Mouse (Mus musculus): ENCODE measurements at regions not wholly inside any gene's neighbourhood (a gene's known extent, or its start where the extent isn't known, plus 50 kb on each side); places are given as distances from the start of the nearest gene placed in this dataset.

DNA sequence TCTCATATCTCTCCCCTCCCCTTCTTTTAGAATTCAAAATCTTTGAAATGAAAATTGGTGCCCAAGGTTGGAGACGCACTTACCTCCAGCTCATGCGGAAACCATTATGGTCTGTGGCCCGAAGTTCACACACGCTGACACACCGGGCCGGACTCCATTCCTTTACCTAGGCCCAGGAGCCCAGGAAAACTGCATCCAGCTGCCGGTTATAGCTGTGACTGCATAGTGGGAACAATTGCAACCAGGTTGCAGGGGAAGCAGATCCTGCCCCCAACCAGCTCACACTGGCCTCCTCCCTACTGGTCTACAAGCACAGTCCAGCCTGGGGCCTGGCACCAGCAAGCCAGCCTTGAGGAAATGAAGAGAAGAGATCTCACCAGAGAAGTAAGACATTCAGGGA, 69.9 kb upstream of the Gm26897 start:
- TF ChIP-seq POLR2A (IDR thresholded peaks at IDR 0.05; ENCODE audit: control insufficient read depth, extremely low read depth, insufficient read depth, low read length, poor library complexity): no peak
- no peak for TF ChIP-seq CTCF (IDR thresholded peaks at IDR 0.05; ENCODE audit: borderline replicate concordance, control insufficient read depth, extremely low read depth, insufficient read depth, low read length, poor library complexity)
